Mouse (Mus musculus): ENCODE results near the gene Hdac8. TPM values are rescaled to one million over a fixed set of nuclear protein-coding genes. Genes with fewer than 3 reads are reported as not detected.

Hdac8 gene
- polyA plus RNA-seq, 1 experiment from 2014 or later = 6.9 TPM

- Histone ChIP-seq H3K27me3 (replicated peaks; ENCODE audit: control insufficient read depth, insufficient read depth, low read length) (no peaks in the 10 kb centered on the region; the same call in 1 of the 2 replicates), H3K27ac (ENCODE audit: low read depth, low read length) (no peak overlapping the region), H3K4me3 (ENCODE audit: low read depth, low read length) (no peak overlapping the region), H3K36me3 (ENCODE audit: control insufficient read depth, insufficient read depth) (no peaks in the 10 kb centered on the region), H3K4me1 (replicated peaks; ENCODE audit: control insufficient read depth, insufficient read depth, low read length) (no peaks in the 10 kb centered on the region), H3K9ac (ENCODE audit: low read depth, low read length) (no peak overlapping the region), H3K9me3 (ENCODE audit: control insufficient read depth) (no peaks in the 10 kb centered on the region), H3K4me2 (replicated peaks; ENCODE audit: low read depth) (no peak overlapping the region)
- no peak for TF ChIP-seq CTCF (IDR thresholded peaks at IDR 0.05; ENCODE audit: low read depth)
- ATAC-seq = no peak
- 79% methylated on average over 5 of the region's 5 CpGs for WGBS
Measured at GRCm38 (mm10) chrX:102318782-102319181, 186.4 kb downstream of the Hdac8 start.

- H3K4me2 ChIP-seq (replicated peaks; ENCODE audit: low read depth) = no peak overlapping the region
- H3K4me1 ChIP-seq (replicated peaks; ENCODE audit: control insufficient read depth, insufficient read depth, low read length) = no peaks in the 10 kb centered on the region
- H3K4me3 ChIP-seq (ENCODE audit: low read depth, low read length) = no peak overlapping the region
- 54% methylated on average over 3 of the region's 3 CpGs for WGBS
- ATAC-seq = no peak
- no peak for TF ChIP-seq CTCF (IDR thresholded peaks at IDR 0.05; ENCODE audit: low read depth)
- H3K9ac ChIP-seq (ENCODE audit: low read depth, low read length) = no peak overlapping the region
- no peaks in the 10 kb centered on the region for H3K27me3 ChIP-seq (replicated peaks; ENCODE audit: control insufficient read depth, insufficient read depth, low read length)
- H3K9me3 ChIP-seq (ENCODE audit: control insufficient read depth) = no peaks in the 10 kb centered on the region
- no peak overlapping the region for H3K27ac ChIP-seq (ENCODE audit: low read depth, low read length)
- H3K36me3 ChIP-seq (ENCODE audit: control insufficient read depth, insufficient read depth) = no peaks in the 10 kb centered on the region
Measured at GRCm38 (mm10) chrX:102311119-102311518, 194.0 kb downstream of the Hdac8 start.

DNA sequence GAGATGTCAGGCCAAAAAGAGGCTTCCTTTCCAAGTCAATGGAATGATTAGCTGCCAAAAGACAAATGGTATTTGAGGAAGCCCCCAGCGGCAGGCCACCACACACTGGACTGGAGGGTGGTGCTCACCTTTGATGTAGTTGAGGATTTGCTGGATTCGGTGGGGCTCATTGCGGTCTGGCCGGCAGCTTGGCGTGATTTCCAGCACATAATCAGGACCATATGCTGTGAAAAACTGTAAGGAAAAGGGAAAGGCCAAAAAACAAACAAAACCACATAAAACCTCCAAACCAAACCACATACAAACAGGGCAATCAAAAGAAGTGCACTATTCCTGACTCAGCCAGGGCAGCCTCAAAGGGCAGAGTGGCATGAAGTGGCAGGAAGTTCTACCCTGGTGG lies 197.6 kb downstream of the Hdac8 start:
- Histone ChIP-seq H3K9me3 (ENCODE audit: control insufficient read depth) (no peaks in the 10 kb centered on the region), H3K27me3 (replicated peaks; ENCODE audit: control insufficient read depth, insufficient read depth, low read length) (no peaks in the 10 kb centered on the region), H3K27ac (ENCODE audit: low read depth, low read length) (no peak overlapping the region), H3K4me3 (ENCODE audit: low read depth, low read length) (no peak overlapping the region), H3K4me2 (replicated peaks; ENCODE audit: low read depth) (no peak overlapping the region), H3K9ac (ENCODE audit: low read depth, low read length) (no peak overlapping the region), H3K4me1 (replicated peaks; ENCODE audit: control insufficient read depth, insufficient read depth, low read length) (no peaks in the 10 kb centered on the region), H3K36me3 (ENCODE audit: control insufficient read depth, insufficient read depth) (no peaks in the 10 kb centered on the region)
- ATAC-seq = no peak
- WGBS = 73% methylated on average over 5 of the region's 5 CpGs
- TF ChIP-seq CTCF (IDR thresholded peaks at IDR 0.05; ENCODE audit: low read depth) = no peak

DNA sequence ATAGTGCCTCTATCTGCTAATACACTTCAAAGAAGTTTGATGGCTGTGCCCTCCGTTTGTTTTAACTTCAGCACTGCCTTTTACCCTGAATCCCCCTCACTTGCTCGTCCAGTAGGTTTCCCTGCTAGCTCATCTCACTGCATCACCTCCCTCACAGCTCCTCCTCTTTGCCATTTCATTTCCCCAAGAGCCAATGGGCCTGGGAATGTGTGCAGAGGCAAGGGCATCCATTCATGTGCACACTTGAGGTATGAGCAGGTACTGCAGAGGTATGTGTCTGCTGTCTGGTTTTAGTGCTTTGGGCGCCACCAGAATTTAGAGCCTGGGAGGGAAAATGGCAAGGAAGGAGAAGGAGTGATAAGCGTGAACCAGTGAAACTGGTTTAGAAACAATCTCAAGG lies 199.4 kb downstream of the Hdac8 start:
- 59% methylated on average over 4 of the region's 4 CpGs for WGBS
- no peak for TF ChIP-seq CTCF (IDR thresholded peaks at IDR 0.05; ENCODE audit: low read depth)

GRCm38 (mm10) chrX:102304914-102305313 lies 200.2 kb downstream of the Hdac8 start:
- Histone ChIP-seq H3K27me3 (replicated peaks; ENCODE audit: control insufficient read depth, insufficient read depth, low read length) (no peaks in the 10 kb centered on the region), H3K27ac (ENCODE audit: low read depth, low read length) (no peak overlapping the region), H3K4me1 (replicated peaks; ENCODE audit: control insufficient read depth, insufficient read depth, low read length) (no peaks in the 10 kb centered on the region), H3K36me3 (ENCODE audit: control insufficient read depth, insufficient read depth) (no peaks in the 10 kb centered on the region), H3K4me3 (ENCODE audit: low read depth, low read length) (no peak overlapping the region), H3K9ac (ENCODE audit: low read depth, low read length) (no peak overlapping the region), H3K4me2 (replicated peaks; ENCODE audit: low read depth) (no peak overlapping the region), H3K9me3 (ENCODE audit: control insufficient read depth) (no peaks in the 10 kb centered on the region)
- no peak for TF ChIP-seq CTCF (IDR thresholded peaks at IDR 0.05; ENCODE audit: low read depth)
- no peak for ATAC-seq
- 67% methylated on average over 4 of the region's 4 CpGs for WGBS

More for the DNA sequence above, 199.4 kb downstream of the Hdac8 start:
- H3K27me3 ChIP-seq (replicated peaks; ENCODE audit: control insufficient read depth, insufficient read depth, low read length) = no peaks in the 10 kb centered on the region
- H3K4me2 ChIP-seq (replicated peaks; ENCODE audit: low read depth) = no peak overlapping the region
- H3K27ac ChIP-seq (ENCODE audit: low read depth, low read length) = no peak overlapping the region
- H3K36me3 ChIP-seq (ENCODE audit: control insufficient read depth, insufficient read depth) = no peaks in the 10 kb centered on the region
- H3K9me3 ChIP-seq (ENCODE audit: control insufficient read depth) = no peaks in the 10 kb centered on the region
- H3K4me1 ChIP-seq (replicated peaks; ENCODE audit: control insufficient read depth, insufficient read depth, low read length) = no peaks in the 10 kb centered on the region
- no peak overlapping the region for H3K4me3 ChIP-seq (ENCODE audit: low read depth, low read length)
- ATAC-seq = no peak
- no peak overlapping the region for H3K9ac ChIP-seq (ENCODE audit: low read depth, low read length)

- WGBS = 52% methylated on average over 3 of the region's 3 CpGs
- ATAC-seq = no peak
- Histone ChIP-seq H3K4me2 (replicated peaks; ENCODE audit: low read depth) (no peak overlapping the region), H3K27ac (ENCODE audit: low read depth, low read length) (no peak overlapping the region), H3K27me3 (replicated peaks; ENCODE audit: control insufficient read depth, insufficient read depth, low read length) (no peaks in the 10 kb centered on the region), H3K9me3 (ENCODE audit: control insufficient read depth) (no peaks in the 10 kb centered on the region), H3K36me3 (ENCODE audit: control insufficient read depth, insufficient read depth) (no peaks in the 10 kb centered on the region), H3K4me1 (replicated peaks; ENCODE audit: control insufficient read depth, insufficient read depth, low read length) (no peaks in the 10 kb centered on the region), H3K4me3 (ENCODE audit: low read depth, low read length) (no peak overlapping the region), H3K9ac (ENCODE audit: low read depth, low read length) (no peak overlapping the region)
- no peak for TF ChIP-seq CTCF (IDR thresholded peaks at IDR 0.05; ENCODE audit: low read depth)
Measured at GRCm38 (mm10) chrX:102302476-102302875, 202.7 kb downstream of the Hdac8 start.

- H3K4me1 ChIP-seq (replicated peaks; ENCODE audit: control insufficient read depth, insufficient read depth, low read length) = no peaks in the 10 kb centered on the region
- no peaks in the 10 kb centered on the region for H3K36me3 ChIP-seq (ENCODE audit: control insufficient read depth, insufficient read depth)
- no peak for ATAC-seq
- H3K27me3 ChIP-seq (replicated peaks; ENCODE audit: control insufficient read depth, insufficient read depth, low read length) = no peaks in the 10 kb centered on the region
- no peak overlapping the region for H3K27ac ChIP-seq (ENCODE audit: low read depth, low read length)
- H3K9ac ChIP-seq (ENCODE audit: low read depth, low read length) = no peak overlapping the region
- no peak for TF ChIP-seq CTCF (IDR thresholded peaks at IDR 0.05; ENCODE audit: low read depth)
- WGBS = 87% methylated on average over 3 of the region's 3 CpGs
- no peaks in the 10 kb centered on the region for H3K9me3 ChIP-seq (ENCODE audit: control insufficient read depth)
- no peak overlapping the region for H3K4me2 ChIP-seq (replicated peaks; ENCODE audit: low read depth)
- no peak overlapping the region for H3K4me3 ChIP-seq (ENCODE audit: low read depth, low read length)
Measured at GRCm38 (mm10) chrX:102284889-102285288, 220.3 kb downstream of the Hdac8 start.

Measured in intestine, postnatal 0 days (tissue).